Mouse (Mus musculus) ES-Bruce4 (cell line): ENCODE data around the gene Ankrd17. TPM values are rescaled to one million over a fixed set of nuclear protein-coding genes. Genes with fewer than 3 reads are reported as not detected.
A peak's percentile ranks its signal among the peaks of the same experiment; 100 is the strongest.
"Not testable (repeated sequence)": the region's sequence is repeated elsewhere in the genome, so short reads cannot be mapped to it uniquely, and the experiment has no call there.

Experiments
- H3K27ac ChIP-seq: 2 replicates; pipeline ENCODE4 v1.5.1; 2012; ENCODE audit warnings: low read length, inconsistent platforms; ENCODE audit not compliant: insufficient read depth
- H3K27me3 ChIP-seq: 2 replicates; pipeline ENCODE4 v1.6.1; 2012; ENCODE audit warnings: mild to moderate bottlenecking, low read length, inconsistent platforms; ENCODE audit not compliant: control insufficient read depth, poor library complexity, insufficient read depth, severe bottlenecking
- H3K36me3 ChIP-seq: 2 replicates; pipeline ENCODE4 v1.6.1; 2012; ENCODE audit warnings: inconsistent platforms, mild to moderate bottlenecking, low read length, moderate library complexity; ENCODE audit not compliant: control insufficient read depth, poor library complexity, insufficient read depth, severe bottlenecking
- H3K4me1 ChIP-seq: one replicate; pipeline ENCODE4 v1.8.1; 2011; ENCODE audit warnings: low read length; ENCODE audit not compliant: control insufficient read depth, insufficient read depth
- H3K4me3 ChIP-seq: 2 replicates; pipeline ENCODE4 v1.5.1; 2011; ENCODE audit warnings: low read depth, mild to moderate bottlenecking, low read length
- H3K9ac ChIP-seq: 2 replicates; pipeline ENCODE4 v1.6.1; 2012; ENCODE audit warnings: low read depth, mild to moderate bottlenecking, inconsistent platforms; ENCODE audit not compliant: poor library complexity, severe bottlenecking
- H3K9me3 ChIP-seq: replicated peaks from 2 replicates; pipeline ENCODE4 v1.6.1; 2012; ENCODE audit warnings: mild to moderate bottlenecking, low read length, inconsistent platforms; ENCODE audit not compliant: control insufficient read depth, poor library complexity, insufficient read depth, severe bottlenecking
- CTCF ChIP-seq: IDR thresholded peaks from one replicate; pipeline ENCODE4 v1.8.1; 2011; ENCODE audit warnings: low read depth, low read length
- EP300 ChIP-seq: IDR thresholded peaks from 2 replicates; pipeline ENCODE4 v1.6.1; 2011; ENCODE audit warnings: low read depth, low read length; ENCODE audit not compliant: insufficient read depth
- POLR2A ChIP-seq: IDR thresholded peaks from one replicate; pipeline ENCODE4 v1.8.1; 2011; ENCODE audit warnings: low read length; ENCODE audit not compliant: insufficient read depth
- polyA plus RNA-seq: library from polyadenylated mRNA; stranded (reverse); fragments of >200 nt; gene quantifications from 2 replicates; pipeline ENCODE4 v1.2.4, GENCODE M21; 2011; ENCODE audit warnings: low read depth; ENCODE audit not compliant: missing spikeins, insufficient read depth, insufficient read length

The Ankrd17 gene
- polyA plus RNA-seq, 1 experiment: 141 TPM

- TF ChIP-seq EP300 (no peak), POLR2A (no peak), CTCF (no peak)
- Histone ChIP-seq H3K27ac (no peak overlapping the region), H3K4me3 (no peak overlapping the region), H3K9me3 (no peaks in the 10 kb centered on the region), H3K36me3 (peaks cover 24% of the 10 kb centered on the region), H3K4me1 (no peaks in the 10 kb centered on the region), H3K9ac (no peak overlapping the region), H3K27me3 (no peaks in the 10 kb centered on the region)
These were observed 91.6 kb downstream of the Ankrd17 start for GRCm38 (mm10) chr5:90274806-90275205.

DNA sequence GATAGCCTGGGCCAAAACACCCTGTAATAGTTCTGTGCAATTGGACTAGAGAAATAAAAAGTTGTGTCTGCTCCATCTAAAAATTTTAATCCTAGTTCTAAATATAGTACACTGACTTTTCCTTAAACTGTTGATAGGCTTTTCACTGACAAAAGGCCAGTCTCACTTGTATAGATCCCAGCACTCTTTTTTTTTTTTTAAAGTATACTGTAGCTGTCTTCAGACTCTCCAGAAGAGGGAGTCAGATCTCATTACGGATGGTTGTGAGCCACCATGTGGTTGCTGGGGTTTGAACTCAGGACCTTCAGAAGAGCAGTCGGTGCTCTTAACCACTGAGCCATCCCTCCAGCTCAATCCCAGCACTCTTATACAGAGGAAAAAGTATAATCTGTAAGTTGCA is 104.1 kb downstream of the Ankrd17 start:
- H3K9me3 ChIP-seq, H3K4me1 ChIP-seq, H3K4me3 ChIP-seq, H3K27ac ChIP-seq, H3K9ac ChIP-seq, H3K27me3 ChIP-seq: not testable (repeated sequence)
- H3K36me3 ChIP-seq: peaks cover 32% of the 10 kb centered on the region

DNA sequence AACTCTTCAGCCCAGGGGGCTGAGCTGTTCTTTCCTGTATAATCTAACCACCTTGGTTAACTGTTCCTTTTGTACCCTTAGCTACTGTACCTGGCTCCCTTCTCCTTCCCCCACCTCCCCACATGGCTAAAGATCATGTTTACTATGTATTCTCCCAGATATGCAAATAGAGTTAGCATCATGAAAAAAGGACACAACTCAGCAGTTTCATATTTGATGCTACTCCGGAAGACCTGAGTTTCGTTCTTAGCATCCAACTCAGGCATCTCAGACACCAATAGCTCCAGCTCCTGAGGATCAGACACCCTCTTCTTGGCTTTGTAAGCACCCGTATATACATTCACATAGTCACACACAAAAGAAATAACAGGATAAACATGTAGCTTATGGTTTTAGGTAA is 109.4 kb downstream of the Ankrd17 start:
- TF ChIP-seq CTCF: no peak
- TF ChIP-seq POLR2A: no peak
- no peak for TF ChIP-seq EP300
- Histone ChIP-seq H3K9ac (no peak overlapping the region), H3K36me3 (peaks cover 44% of the 10 kb centered on the region), H3K9me3 (no peaks in the 10 kb centered on the region), H3K27me3 (no peaks in the 10 kb centered on the region), H3K27ac (no peak overlapping the region), H3K4me1 (no peaks in the 10 kb centered on the region), H3K4me3 (no peak overlapping the region)

- Histone ChIP-seq H3K9me3 (no peaks in the 10 kb centered on the region; the same call in 1 of the 2 replicates), H3K4me3 (no peak overlapping the region), H3K4me1 (no peaks in the 10 kb centered on the region), H3K27ac (peak overlapping the region; percentile 88), H3K36me3 (peaks cover 50% of the 10 kb centered on the region), H3K9ac (peak overlapping the region; percentile 52; the same call in 1 of the 2 replicates), H3K27me3 (no peaks in the 10 kb centered on the region)
- no peak for TF ChIP-seq CTCF
- TF ChIP-seq EP300: no peak
- no peak for TF ChIP-seq POLR2A
These were observed 118.9 kb downstream of the Ankrd17 start for GRCm38 (mm10) chr5:90247503-90247902.

DNA sequence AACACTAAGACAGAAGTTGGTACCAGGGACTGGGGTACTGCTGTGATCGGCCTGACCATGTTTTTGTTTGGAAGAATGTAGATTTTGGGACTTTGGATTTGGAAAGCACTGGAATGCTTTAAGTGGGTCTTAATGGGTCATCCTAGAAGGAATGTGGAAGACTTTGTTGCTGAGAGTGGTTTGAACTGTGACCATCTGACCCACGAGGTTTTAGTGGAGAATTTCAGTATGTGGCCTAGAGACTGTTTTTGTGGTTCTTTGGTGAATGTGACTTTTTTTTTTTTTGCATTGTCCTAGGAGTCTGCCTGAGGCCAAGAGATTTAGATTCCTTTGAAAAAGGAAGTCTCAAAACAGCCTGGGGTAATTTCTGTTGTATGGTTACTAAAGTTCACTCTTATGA is 119.4 kb downstream of the Ankrd17 start:
- Histone ChIP-seq H3K27ac (peak overlapping the region; percentile 88), H3K27me3 (no peaks in the 10 kb centered on the region), H3K9ac (peak overlapping the region; percentile 52), H3K9me3 (no peaks in the 10 kb centered on the region; the same call in 1 of the 2 replicates), H3K4me3 (peak overlapping the region; percentile 58), H3K4me1 (no peaks in the 10 kb centered on the region), H3K36me3 (peaks cover 48% of the 10 kb centered on the region)
- TF ChIP-seq EP300 (no peak), CTCF (no peak), POLR2A (no peak)

DNA sequence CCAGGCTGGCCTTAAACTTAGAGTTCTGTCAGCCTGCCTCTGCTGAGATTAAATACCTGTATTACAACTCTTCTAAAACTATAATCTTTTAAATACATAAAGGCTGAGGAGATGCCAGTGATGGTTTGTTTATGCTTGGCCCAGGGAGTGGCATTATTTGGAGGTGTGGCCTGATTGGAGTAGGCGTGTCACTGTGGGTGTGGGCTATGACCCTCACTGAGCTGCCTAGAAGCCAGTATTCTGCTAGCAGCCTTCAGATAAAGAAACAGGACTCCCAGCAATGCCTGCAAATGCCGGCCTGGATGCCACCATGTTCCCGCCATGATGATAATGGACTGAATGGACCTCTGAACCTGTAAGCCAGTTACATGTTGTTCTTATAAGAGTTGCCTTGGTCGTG is 119.8 kb downstream of the Ankrd17 start:
- Histone ChIP-seq H3K4me1 (no peaks in the 10 kb centered on the region), H3K27ac (peak overlapping the region; percentile 88), H3K9ac (peak overlapping the region; percentile 52), H3K36me3 (peaks cover 45% of the 10 kb centered on the region), H3K27me3 (no peaks in the 10 kb centered on the region), H3K4me3 (peak overlapping the region; percentile 58), H3K9me3 (no peaks in the 10 kb centered on the region; the same call in 1 of the 2 replicates)
- peak; percentile 75; the same call in 1 of the 2 replicates for TF ChIP-seq EP300
- TF ChIP-seq CTCF: no peak
- no peak for TF ChIP-seq POLR2A
